Mouse (Mus musculus) layer of hippocampus, adult 9-11 months (tissue): Measurements from ENCODE around the gene 9230112D13Rik.

Experiments
- DNase-seq: peaks from one replicate; pipeline ENCODE4 v3.0.0; 2022

9230112D13Rik gene

GRCm38 (mm10) chr14:34522701-34523100, at the start of gene 9230112D13Rik:
Gene 9230112D13Rik (minus strand): TSS chr14:34522801.
- DNase-seq = no peak

GRCm38 (mm10) chr14:34571610-34572387, 49.2 kb upstream of the 9230112D13Rik start:
- no peak for DNase-seq

- DNase-seq = no peak
Measured at GRCm38 (mm10) chr14:34570903-34571302, 48.3 kb upstream of the 9230112D13Rik start.

GRCm38 (mm10) chr14:34570294-34570693, 47.7 kb upstream of the 9230112D13Rik start:
- DNase-seq = peak; percentile 57

- DNase-seq = no peak
Measured at GRCm38 (mm10) chr14:34569534-34570194, 47.1 kb upstream of the 9230112D13Rik start.

GRCm38 (mm10) chr14:34568626-34569025, 46.0 kb upstream of the 9230112D13Rik start:
- DNase-seq = no peak

- DNase-seq = no peak
Measured at GRCm38 (mm10) chr14:34567697-34568096, 45.1 kb upstream of the 9230112D13Rik start.

GRCm38 (mm10) chr14:34566530-34566929, 43.9 kb upstream of the 9230112D13Rik start:
- no peak for DNase-seq

GRCm38 (mm10) chr14:34565711-34566110, 43.1 kb upstream of the 9230112D13Rik start:
- DNase-seq = no peak

GRCm38 (mm10) chr14:34564646-34565045, 42.0 kb upstream of the 9230112D13Rik start:
- no peak for DNase-seq

- no peak for DNase-seq
Measured at GRCm38 (mm10) chr14:34562393-34562792, 39.8 kb upstream of the 9230112D13Rik start.

GRCm38 (mm10) chr14:34561647-34562046, 39.0 kb upstream of the 9230112D13Rik start:
- DNase-seq = no peak

GRCm38 (mm10) chr14:34558947-34559346, 36.3 kb upstream of the 9230112D13Rik start:
- no peak for DNase-seq

GRCm38 (mm10) chr14:34555211-34555610, 32.6 kb upstream of the 9230112D13Rik start:
- DNase-seq = no peak

- no peak for DNase-seq
Measured at GRCm38 (mm10) chr14:34554047-34554446, 31.4 kb upstream of the 9230112D13Rik start.

- no peak for DNase-seq
Measured at GRCm38 (mm10) chr14:34553470-34553869, 30.9 kb upstream of the 9230112D13Rik start.

GRCm38 (mm10) chr14:34552226-34552625, 29.6 kb upstream of the 9230112D13Rik start:
- no peak for DNase-seq

- DNase-seq = peak; percentile 82
Measured at GRCm38 (mm10) chr14:34549004-34549671, 26.5 kb upstream of the 9230112D13Rik start.

GRCm38 (mm10) chr14:34548391-34549001, 25.9 kb upstream of the 9230112D13Rik start:
- DNase-seq = peak; percentile 30

GRCm38 (mm10) chr14:34544545-34544944, 21.9 kb upstream of the 9230112D13Rik start:
- no peak for DNase-seq

GRCm38 (mm10) chr14:34544001-34544400, 21.4 kb upstream of the 9230112D13Rik start:
- no peak for DNase-seq

- no peak for DNase-seq
Measured at GRCm38 (mm10) chr14:34543596-34543995, 21.0 kb upstream of the 9230112D13Rik start.

- no peak for DNase-seq
Measured at GRCm38 (mm10) chr14:34541896-34542295, 19.3 kb upstream of the 9230112D13Rik start.
